Mouse (Mus musculus): ENCODE results near the gene Rin1. TPM values are rescaled to one million over a fixed set of nuclear protein-coding genes. Genes with fewer than 3 reads are reported as not detected.

Rin1 gene
- polyA plus RNA-seq (2014; fragmentation: Illumina TruSeq; extraction: RNeasy Lipid Tissue Mini Kit (QIAGEN cat#74804); ENCODE audit: low read depth, low replicate concordance), result 3.6 TPM

GRCm38 (mm10) chr19:5050047-5050905 is at the start of gene Rin1:
TSS of gene Rin1 (plus strand) at chr19:5050481.

DNA sequence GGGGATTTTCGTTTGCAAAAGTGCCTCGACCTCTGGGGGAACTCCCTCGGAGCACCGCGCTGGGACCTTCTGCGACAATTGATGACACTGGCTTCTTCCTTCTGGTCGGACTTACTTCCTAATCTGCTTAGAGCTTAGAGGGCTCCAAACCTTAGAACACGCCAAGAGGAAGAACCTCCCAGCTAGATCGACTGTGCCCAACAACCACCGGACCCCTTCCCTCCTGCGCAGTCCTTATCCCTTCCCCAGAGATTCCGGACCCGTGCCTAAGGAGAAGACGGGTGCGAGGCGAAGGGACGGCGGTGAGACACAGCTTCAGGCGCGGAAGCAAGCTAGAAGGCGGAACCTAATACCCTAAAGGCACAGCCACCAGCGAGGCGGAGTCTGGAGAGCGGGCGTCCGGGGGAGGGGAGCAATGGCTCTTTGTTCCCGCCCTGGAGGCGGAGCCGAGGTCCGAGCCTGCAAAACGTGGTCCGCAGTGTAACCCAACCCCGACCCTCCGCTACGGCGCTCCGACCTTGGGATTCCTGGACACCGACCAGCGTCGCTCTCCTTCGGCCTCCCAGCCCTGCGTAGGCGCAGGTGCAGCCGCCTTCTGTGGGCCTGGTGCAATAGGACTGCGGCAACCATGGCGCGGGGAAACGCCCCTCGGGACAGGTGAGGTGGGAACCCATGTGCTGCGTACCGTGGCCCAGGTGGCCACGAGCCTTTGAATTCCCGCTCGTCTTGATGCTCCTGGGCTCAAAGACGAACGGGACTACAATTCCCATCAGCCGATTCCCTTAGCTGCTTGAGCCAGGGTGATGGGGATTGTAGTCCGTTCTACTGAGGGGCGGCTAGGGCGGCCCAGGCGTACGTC is 26.4 kb upstream of the Rin1 start, which contains the start of gene Slc29a2:
Slc29a2 (plus strand) TSS at position 240 of the 859 bp plus-strand sequence.

DNA sequence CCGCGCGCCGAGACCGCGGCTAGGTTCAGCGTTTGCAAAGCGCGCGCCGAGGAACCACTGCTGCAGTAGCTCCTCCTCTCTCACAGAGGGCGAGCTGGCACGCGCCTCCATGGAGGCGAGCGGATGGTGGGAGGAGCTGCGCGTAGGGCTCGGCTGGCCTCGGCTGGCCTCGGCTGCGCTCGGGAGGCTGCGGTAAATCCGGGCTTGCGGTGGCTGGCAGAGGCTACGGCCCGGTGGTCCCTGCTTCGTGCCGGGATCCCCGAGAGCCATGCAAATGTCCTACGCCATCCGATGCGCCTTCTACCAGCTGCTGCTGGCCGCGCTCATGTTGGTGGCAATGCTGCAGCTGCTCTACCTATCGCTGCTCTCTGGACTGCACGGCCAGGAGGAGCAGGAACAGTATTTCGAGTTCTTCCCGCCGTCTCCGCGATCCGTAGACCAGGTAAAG is 11.5 kb upstream of the Rin1 start, which contains the start of the genes B4gat1 and AC124502.3:
B4gat1 (plus strand) TSS at position 118 of the 448 bp plus-strand sequence.
AC124502.3 (plus strand) TSS at position 183 of the 448 bp plus-strand sequence.

GRCm38 (mm10) chr19:5040862-5041523 is 9.3 kb upstream of the Rin1 start, which contains the start of gene Brms1:
TSS of gene Brms1 (plus strand) at chr19:5041354.

GRCm38 (mm10) chr19:5067867-5068569 is 17.7 kb downstream of the Rin1 start, which contains the start of gene Cd248:
TSS of gene Cd248 (plus strand) at chr19:5068078.

DNA sequence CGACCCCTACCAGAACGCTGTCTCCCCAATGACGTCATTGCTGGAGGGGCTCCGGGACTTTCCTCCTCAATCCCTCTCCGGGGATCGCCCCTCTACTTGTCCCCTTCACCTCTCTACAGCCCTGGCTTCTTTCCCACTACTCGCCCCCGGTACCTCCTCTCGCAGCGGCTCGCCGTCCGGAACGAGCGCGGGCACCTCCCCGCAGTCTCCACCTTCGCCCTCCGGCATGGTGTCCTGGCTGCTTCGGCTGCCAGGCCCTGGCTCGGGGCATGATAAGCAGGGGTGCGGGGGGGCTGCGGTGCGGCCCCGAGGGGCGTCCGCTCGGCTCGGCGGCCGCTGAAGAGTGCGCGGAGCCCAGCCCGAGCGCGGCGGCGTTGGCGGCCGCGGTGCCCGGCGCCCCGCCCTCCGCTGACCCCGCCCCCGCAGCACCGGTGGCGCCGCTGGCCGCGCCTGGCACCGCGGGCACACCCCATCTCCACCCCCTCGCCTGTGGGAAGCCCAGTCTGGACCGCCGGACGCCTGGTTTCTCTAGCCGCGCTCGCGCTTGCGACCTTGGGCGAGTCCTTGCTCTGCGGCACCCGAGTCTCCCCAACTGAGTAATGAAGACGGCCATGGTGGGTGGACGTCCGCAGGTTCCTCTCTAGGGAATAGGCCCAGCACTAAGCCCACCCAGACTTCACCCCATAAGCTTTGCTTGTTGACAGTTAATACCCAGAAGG is 35.0 kb downstream of the Rin1 start, which contains the start of gene Tmem151a:
Tmem151a (minus strand) TSS at position 387 of the 719 bp plus-strand sequence.

DNA sequence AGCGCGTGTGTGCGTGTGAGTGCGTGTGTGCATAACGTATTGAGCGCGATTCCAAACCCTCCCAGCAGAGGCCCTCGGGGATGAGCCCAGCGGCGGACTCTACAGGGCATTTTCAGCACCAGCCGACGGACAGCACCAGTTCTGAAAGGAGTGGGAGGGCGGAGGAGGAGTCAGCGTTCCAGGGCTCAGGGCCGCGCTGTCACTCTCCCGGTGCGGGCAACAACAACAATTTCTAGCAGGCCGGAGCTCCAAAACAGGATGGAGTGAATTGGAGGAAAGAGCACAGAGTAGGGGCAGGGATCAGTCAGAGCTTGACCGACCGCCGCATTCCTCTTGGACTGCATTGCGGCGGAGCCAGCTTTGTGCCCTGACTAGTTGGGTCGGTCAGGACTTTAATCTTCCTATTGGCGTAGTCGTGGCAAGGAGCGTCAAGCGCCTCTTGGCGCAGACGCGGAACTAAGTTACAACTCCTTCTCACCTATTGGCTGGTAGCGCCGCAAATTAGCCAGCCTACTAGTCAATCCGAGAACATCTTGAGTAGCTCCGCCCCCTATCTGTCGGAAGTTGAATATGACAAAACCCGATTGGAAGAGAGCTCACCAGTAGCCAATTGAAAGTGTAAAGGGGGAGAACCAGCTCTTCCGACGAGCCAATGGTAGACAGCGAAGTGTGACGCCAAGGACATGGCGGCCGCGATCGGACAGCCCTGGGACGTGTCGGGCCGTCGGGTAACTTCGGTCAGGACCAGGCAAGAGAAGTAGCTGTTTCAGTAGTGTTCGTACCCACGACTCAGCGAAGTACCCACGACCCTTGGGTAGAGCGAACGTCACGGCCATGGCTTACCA is 37.8 kb downstream of the Rin1 start, which contains the start of gene Yif1a:
Yif1a (plus strand) TSS at position 655 of the 845 bp plus-strand sequence.

GRCm38 (mm10) chr19:5098363-5099143 is 48.3 kb downstream of the Rin1 start, which contains the start of gene Cnih2:
TSS of gene Cnih2 (minus strand) at chr19:5098521.

Other genes with a start within 250 kb of the Rin1 start
- gene Gm21992, start 238.9 kb upstream of the Rin1 start, polyA plus RNA-seq (2014; fragmentation: Illumina TruSeq; extraction: RNeasy Lipid Tissue Mini Kit (QIAGEN cat#74804); ENCODE audit: low read depth, low replicate concordance), result 7.9 TPM
- 16.7 TPM for gene Rbm14, start 238.8 kb upstream of the Rin1 start, polyA plus RNA-seq (2014; fragmentation: Illumina TruSeq; extraction: RNeasy Lipid Tissue Mini Kit (QIAGEN cat#74804); ENCODE audit: low read depth, low replicate concordance)
- 62.9 TPM for gene Ccs, start 211.1 kb upstream of the Rin1 start, polyA plus RNA-seq (2014; fragmentation: Illumina TruSeq; extraction: RNeasy Lipid Tissue Mini Kit (QIAGEN cat#74804); ENCODE audit: low read depth, low replicate concordance)
- 1.0 TPM for gene Ccdc87, start 211.1 kb upstream of the Rin1 start, polyA plus RNA-seq (2014; fragmentation: Illumina TruSeq; extraction: RNeasy Lipid Tissue Mini Kit (QIAGEN cat#74804); ENCODE audit: low read depth, low replicate concordance)
- 65.6 TPM for gene Ctsf, start 195.4 kb upstream of the Rin1 start, polyA plus RNA-seq (2014; fragmentation: Illumina TruSeq; extraction: RNeasy Lipid Tissue Mini Kit (QIAGEN cat#74804); ENCODE audit: low read depth, low replicate concordance)
- gene Actn3, start 172.6 kb upstream of the Rin1 start, polyA plus RNA-seq (2014; fragmentation: Illumina TruSeq; extraction: RNeasy Lipid Tissue Mini Kit (QIAGEN cat#74804); ENCODE audit: low read depth, low replicate concordance), result 3.4 TPM
- 18.4 TPM for gene Zdhhc24, start 171.8 kb upstream of the Rin1 start, polyA plus RNA-seq (2014; fragmentation: Illumina TruSeq; extraction: RNeasy Lipid Tissue Mini Kit (QIAGEN cat#74804); ENCODE audit: low read depth, low replicate concordance)
- 5.7 TPM for gene Bbs1, start 143.9 kb upstream of the Rin1 start, polyA plus RNA-seq (2014; fragmentation: Illumina TruSeq; extraction: RNeasy Lipid Tissue Mini Kit (QIAGEN cat#74804); ENCODE audit: low read depth, low replicate concordance)
- gene Dpp3, start 122.2 kb upstream of the Rin1 start, polyA plus RNA-seq (2014; fragmentation: Illumina TruSeq; extraction: RNeasy Lipid Tissue Mini Kit (QIAGEN cat#74804); ENCODE audit: low read depth, low replicate concordance), result 43.1 TPM
- 3.9 TPM for gene Peli3, start 107.4 kb upstream of the Rin1 start, polyA plus RNA-seq (2014; fragmentation: Illumina TruSeq; extraction: RNeasy Lipid Tissue Mini Kit (QIAGEN cat#74804); ENCODE audit: low read depth, low replicate concordance)
- gene Mrpl11, start 88.3 kb upstream of the Rin1 start, polyA plus RNA-seq (2014; fragmentation: Illumina TruSeq; extraction: RNeasy Lipid Tissue Mini Kit (QIAGEN cat#74804); ENCODE audit: low read depth, low replicate concordance), result 77.2 TPM
- 0.83 TPM for gene Npas4, start 60.2 kb upstream of the Rin1 start, polyA plus RNA-seq (2014; fragmentation: Illumina TruSeq; extraction: RNeasy Lipid Tissue Mini Kit (QIAGEN cat#74804); ENCODE audit: low read depth, low replicate concordance)
- gene Slc29a2, start 26.6 kb upstream of the Rin1 start, polyA plus RNA-seq (2014; fragmentation: Illumina TruSeq; extraction: RNeasy Lipid Tissue Mini Kit (QIAGEN cat#74804); ENCODE audit: low read depth, low replicate concordance), result 1.8 TPM
- gene B4gat1, start 11.7 kb upstream of the Rin1 start, polyA plus RNA-seq (2014; fragmentation: Illumina TruSeq; extraction: RNeasy Lipid Tissue Mini Kit (QIAGEN cat#74804); ENCODE audit: low read depth, low replicate concordance), result 20.8 TPM
- gene AC124502.3, start 11.6 kb upstream of the Rin1 start, polyA plus RNA-seq (2014; fragmentation: Illumina TruSeq; extraction: RNeasy Lipid Tissue Mini Kit (QIAGEN cat#74804); ENCODE audit: low read depth, low replicate concordance), result 1.9 TPM
- gene Brms1, start 9.1 kb upstream of the Rin1 start, polyA plus RNA-seq (2014; fragmentation: Illumina TruSeq; extraction: RNeasy Lipid Tissue Mini Kit (QIAGEN cat#74804); ENCODE audit: low read depth, low replicate concordance), result 34.8 TPM
- 36.7 TPM for gene Cd248, start 17.6 kb downstream of the Rin1 start, polyA plus RNA-seq (2014; fragmentation: Illumina TruSeq; extraction: RNeasy Lipid Tissue Mini Kit (QIAGEN cat#74804); ENCODE audit: low read depth, low replicate concordance)
- 2.8 TPM for gene Tmem151a, start 35.0 kb downstream of the Rin1 start, polyA plus RNA-seq (2014; fragmentation: Illumina TruSeq; extraction: RNeasy Lipid Tissue Mini Kit (QIAGEN cat#74804); ENCODE audit: low read depth, low replicate concordance)
- 71.7 TPM for gene Yif1a, start 38.1 kb downstream of the Rin1 start, polyA plus RNA-seq (2014; fragmentation: Illumina TruSeq; extraction: RNeasy Lipid Tissue Mini Kit (QIAGEN cat#74804); ENCODE audit: low read depth, low replicate concordance)
- gene Cnih2, start 48.0 kb downstream of the Rin1 start, polyA plus RNA-seq (2014; fragmentation: Illumina TruSeq; extraction: RNeasy Lipid Tissue Mini Kit (QIAGEN cat#74804); ENCODE audit: low read depth, low replicate concordance), result 1.6 TPM
- 160 TPM for gene Rab1b, start 56.6 kb downstream of the Rin1 start, polyA plus RNA-seq (2014; fragmentation: Illumina TruSeq; extraction: RNeasy Lipid Tissue Mini Kit (QIAGEN cat#74804); ENCODE audit: low read depth, low replicate concordance)
- gene Klc2, start 68.1 kb downstream of the Rin1 start, polyA plus RNA-seq (2014; fragmentation: Illumina TruSeq; extraction: RNeasy Lipid Tissue Mini Kit (QIAGEN cat#74804); ENCODE audit: low read depth, low replicate concordance), result 29.1 TPM
- 21.5 TPM for gene Pacs1, start 222.6 kb downstream of the Rin1 start, polyA plus RNA-seq (2014; fragmentation: Illumina TruSeq; extraction: RNeasy Lipid Tissue Mini Kit (QIAGEN cat#74804); ENCODE audit: low read depth, low replicate concordance)
- gene Sf3b2, start 245.0 kb downstream of the Rin1 start, polyA plus RNA-seq (2014; fragmentation: Illumina TruSeq; extraction: RNeasy Lipid Tissue Mini Kit (QIAGEN cat#74804); ENCODE audit: low read depth, low replicate concordance), result 105 TPM
- gene Gal3st3, start 247.8 kb downstream of the Rin1 start, polyA plus RNA-seq (2014; fragmentation: Illumina TruSeq; extraction: RNeasy Lipid Tissue Mini Kit (QIAGEN cat#74804); ENCODE audit: low read depth, low replicate concordance), result 0.60 TPM

Measured in adipose tissue, adult 10 weeks (tissue).